Mouse (Mus musculus) lung, postnatal 0 days (tissue): ENCODE measurements around the gene Prr7.

Experiments
- CTCF ChIP-seq: IDR thresholded peaks from 2 replicates; pipeline ENCODE4 v1.5.1; 2016; ENCODE audit warnings: antibody characterized with exemption, mild to moderate bottlenecking
- EP300 ChIP-seq: IDR thresholded peaks from 2 replicates; pipeline ENCODE4 v1.6.1; 2016; ENCODE audit warnings: antibody characterized with exemption, mild to moderate bottlenecking, control low read depth

- TF ChIP-seq EP300: no peak
- TF ChIP-seq CTCF: no peak
These were observed 47.4 kb downstream of the Prr7 start for GRCm38 (mm10) chr13:55511492-55511861.
